Mouse (Mus musculus) forebrain, embryonic 16.5 days (tissue): ENCODE results near the gene Borcs7. TPM values are rescaled to one million over a fixed set of nuclear protein-coding genes. Genes with fewer than 3 reads are reported as not detected.

Experiments
- ATAC-seq: fragments of 200-750 bp; cut with Nextera tagmentation; 2 replicates; pipeline ENCODE4 v1.8.0; 2017; ENCODE audit warnings: mild to moderate bottlenecking, moderate library complexity
- H3K27ac ChIP-seq: fragments of 300-500 bp; sonication (generic); 2 replicates; pipeline ENCODE4 v1.5.1; 2014; ENCODE audit warnings: low read length, control low read depth
- H3K27me3 ChIP-seq: fragments of 300-500 bp; sonication (generic); replicated peaks from 2 replicates; pipeline ENCODE4 v1.6.1; 2014; ENCODE audit warnings: low read length; ENCODE audit not compliant: control insufficient read depth, insufficient read depth
- H3K36me3 ChIP-seq: fragments of 300-500 bp; sonication (generic); 2 replicates; pipeline ENCODE4 v1.6.1; 2014; ENCODE audit not compliant: control insufficient read depth, insufficient read depth
- H3K4me1 ChIP-seq: fragments of 300-500 bp; sonication (generic); replicated peaks from 2 replicates; pipeline ENCODE4 v1.6.1; 2014; ENCODE audit warnings: low read length; ENCODE audit not compliant: control insufficient read depth, insufficient read depth
- H3K4me2 ChIP-seq: fragments of 300-500 bp; sonication (generic); 2 replicates; pipeline ENCODE4 v1.6.1; 2014; ENCODE audit warnings: mild to moderate bottlenecking, low read length, control low read depth
- H3K4me3 ChIP-seq: fragments of 300-500 bp; sonication (generic); replicated peaks from 2 replicates; pipeline ENCODE4 v1.5.1; 2014; ENCODE audit warnings: mild to moderate bottlenecking, low read length, control low read depth
- H3K9ac ChIP-seq: fragments of 300-500 bp; sonication (generic); replicated peaks from 2 replicates; pipeline ENCODE4 v1.6.1; 2014; ENCODE audit warnings: low read depth, low read length, control low read depth
- H3K9me3 ChIP-seq: fragments of 300-500 bp; sonication (generic); 2 replicates; pipeline ENCODE4 v1.6.1; 2016; ENCODE audit warnings: low read length; ENCODE audit not compliant: control insufficient read depth
- WGBS: fragments of 180-500 bp; shearing (Covaris S2); extraction: QIAGEN DNeasy Blood & Tissue Kit; methylation state at CpG from one replicate; pipeline ENCODE4 v1.1.7; 2014; 5-methylcytosine and 5-hydroxymethylcytosine counted together
- polyA plus RNA-seq: library from polyadenylated mRNA; unstranded; fragments of >200 nt; fragmentation: Nextera tagmentation; extraction: Ambion mirVana; gene quantifications from 2 replicates; pipeline ENCODE4 v1.2.1, GENCODE M21; 2015

Gene Borcs7
- polyA plus RNA-seq, 1 experiment from 2014 or later, result 14.0 TPM

DNA sequence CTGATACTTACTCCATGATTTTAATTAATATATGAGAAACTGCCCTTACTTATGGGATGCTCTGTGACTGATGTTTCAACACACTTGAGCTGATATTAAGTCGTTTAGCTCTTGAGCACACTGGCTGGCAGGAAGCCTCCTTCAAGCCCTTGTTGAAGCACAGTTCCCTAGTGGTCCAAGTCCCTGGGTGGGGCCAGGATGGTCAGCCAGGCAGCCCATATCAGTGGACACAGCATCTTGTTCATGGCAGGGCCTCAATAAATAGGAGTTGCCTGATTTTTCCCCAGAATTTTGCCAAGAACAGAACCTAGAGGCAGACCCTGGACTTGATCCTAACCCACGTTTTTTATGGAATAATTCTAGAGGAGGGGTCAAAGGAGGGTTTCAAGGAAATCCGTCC lies 42.5 kb upstream of the Borcs7 start:
- Histone ChIP-seq H3K9me3 (no peaks in the 10 kb centered on the region), H3K4me1 (peaks cover 31% of the 10 kb centered on the region), H3K9ac (no peak overlapping the region), H3K4me2 (no peak overlapping the region), H3K36me3 (no peaks in the 10 kb centered on the region), H3K4me3 (no peak overlapping the region), H3K27me3 (no peaks in the 10 kb centered on the region), H3K27ac (no peak overlapping the region)
- WGBS, result 78% methylated on average over 3 of the region's 3 CpGs
- no peak for ATAC-seq

DNA sequence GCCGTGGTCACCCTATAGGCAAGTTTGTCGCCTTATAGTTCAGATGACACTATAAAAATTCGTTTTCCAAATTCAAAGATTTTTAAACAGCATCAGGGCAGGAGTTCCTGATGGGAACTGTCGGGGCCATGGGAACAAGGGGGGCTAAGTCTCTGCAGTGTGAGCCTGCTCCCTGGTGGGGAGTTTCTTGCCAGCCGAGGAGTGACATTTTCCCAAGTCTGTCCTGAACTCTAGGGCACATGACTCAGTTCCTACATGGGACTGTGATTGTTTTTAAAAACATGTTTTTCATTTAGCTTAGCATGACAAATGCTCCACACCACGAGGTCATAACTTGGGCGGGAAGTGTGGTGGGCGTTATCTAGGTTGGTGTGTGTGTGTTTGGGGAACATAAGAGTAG lies 41.9 kb upstream of the Borcs7 start:
- H3K9me3 ChIP-seq, result no peaks in the 10 kb centered on the region
- no peak overlapping the region for H3K4me2 ChIP-seq
- H3K27ac ChIP-seq, result no peak overlapping the region
- no peak overlapping the region for H3K4me3 ChIP-seq
- no peak for ATAC-seq
- 83% methylated on average over 8 of the region's 8 CpGs for WGBS
- no peaks in the 10 kb centered on the region for H3K36me3 ChIP-seq
- no peak overlapping the region for H3K9ac ChIP-seq
- no peaks in the 10 kb centered on the region for H3K27me3 ChIP-seq
- peaks cover 30% of the 10 kb centered on the region for H3K4me1 ChIP-seq

DNA sequence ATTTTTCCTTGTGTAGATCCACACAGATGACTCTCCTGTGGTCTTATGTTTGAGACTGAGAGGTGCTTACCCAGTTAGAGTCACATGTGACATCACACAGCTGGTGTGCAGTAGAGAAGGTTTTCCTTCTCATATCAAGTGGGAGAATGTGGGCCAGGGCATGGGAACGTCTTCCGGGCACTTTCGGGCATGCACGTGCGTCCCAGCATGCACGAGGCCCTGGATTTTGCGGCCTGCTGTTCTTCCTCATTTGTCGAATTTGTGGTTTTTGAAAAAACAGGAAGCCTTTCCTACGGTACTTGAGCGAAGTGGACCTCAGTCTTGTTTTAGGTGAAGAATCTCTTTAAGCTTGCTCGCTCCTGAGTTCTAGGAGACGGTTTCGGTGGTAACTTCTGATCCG lies 41.1 kb upstream of the Borcs7 start:
- Histone ChIP-seq H3K4me3 (no peak overlapping the region), H3K36me3 (no peaks in the 10 kb centered on the region; the same call in 1 of the 2 replicates), H3K9me3 (no peaks in the 10 kb centered on the region), H3K27ac (no peak overlapping the region), H3K9ac (no peak overlapping the region), H3K4me2 (no peak overlapping the region), H3K27me3 (no peaks in the 10 kb centered on the region), H3K4me1 (peaks cover 23% of the 10 kb centered on the region)
- no peak for ATAC-seq
- WGBS, result 95% methylated on average over 14 of the region's 14 CpGs

DNA sequence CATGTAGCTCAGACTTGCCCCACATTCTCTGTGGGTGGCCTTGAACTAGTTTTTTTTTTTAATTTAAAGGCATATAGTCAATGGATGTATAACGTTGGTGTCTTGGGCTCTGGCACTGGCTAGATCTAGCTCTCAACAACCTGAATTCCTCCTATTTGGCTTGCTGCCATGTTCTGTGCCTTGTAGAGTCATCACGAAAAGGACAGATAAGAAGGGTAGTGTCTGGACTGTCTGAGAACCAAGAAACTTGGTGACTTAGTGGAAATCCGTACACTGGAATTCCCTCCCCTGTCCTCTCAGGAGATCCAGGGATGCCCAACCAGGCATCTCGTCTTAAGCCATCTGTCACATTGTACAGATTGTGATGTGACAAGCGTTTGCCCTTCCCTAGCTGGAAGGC lies 36.5 kb upstream of the Borcs7 start:
- no peak overlapping the region for H3K9ac ChIP-seq
- no peaks in the 10 kb centered on the region for H3K9me3 ChIP-seq
- no peaks in the 10 kb centered on the region for H3K4me1 ChIP-seq
- H3K27ac ChIP-seq, result no peak overlapping the region
- WGBS, result 85% methylated on average over 5 of the region's 5 CpGs
- H3K36me3 ChIP-seq, result peaks cover 10% of the 10 kb centered on the region
- H3K27me3 ChIP-seq, result no peaks in the 10 kb centered on the region
- H3K4me3 ChIP-seq, result no peak overlapping the region
- ATAC-seq, result no peak
- no peak overlapping the region for H3K4me2 ChIP-seq

DNA sequence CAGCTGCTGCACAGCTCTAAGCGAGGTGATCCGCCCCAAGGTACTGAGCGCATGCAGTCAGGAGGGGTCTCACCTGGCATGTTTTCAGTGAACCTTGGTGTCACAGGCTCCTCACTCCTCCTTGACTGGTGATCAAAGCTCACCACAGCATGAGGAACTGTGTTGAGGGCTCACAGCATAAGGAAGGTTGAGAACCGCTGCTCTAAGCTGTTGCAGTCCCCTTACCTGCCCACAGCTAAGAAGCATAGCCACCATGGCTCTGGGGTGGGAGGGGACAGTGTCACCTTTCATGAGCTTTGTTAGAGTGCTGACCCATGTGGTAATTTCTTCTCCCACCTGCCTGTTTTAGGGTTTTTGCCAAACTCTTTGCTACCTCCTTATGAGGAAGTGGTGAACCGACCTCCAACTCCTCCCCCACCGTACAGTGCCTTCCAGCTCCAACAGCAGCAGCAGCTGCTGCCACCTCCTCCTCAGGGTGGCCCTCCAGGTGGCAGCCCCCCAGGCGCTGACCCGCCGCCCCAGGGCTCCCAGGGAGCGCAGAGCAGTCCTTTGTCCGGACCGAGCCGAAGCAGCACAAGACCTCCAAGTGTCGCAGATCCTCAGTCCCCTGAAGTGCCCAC lies 36.0 kb upstream of the Borcs7 start:
- Histone ChIP-seq H3K27ac (no peak overlapping the region), H3K27me3 (no peaks in the 10 kb centered on the region), H3K4me1 (no peaks in the 10 kb centered on the region), H3K4me2 (no peak overlapping the region), H3K9ac (no peak overlapping the region), H3K9me3 (no peaks in the 10 kb centered on the region), H3K4me3 (no peak overlapping the region), H3K36me3 (peaks cover 10% of the 10 kb centered on the region)
- no peak for ATAC-seq
- 96% methylated on average over 14 of the region's 14 CpGs for WGBS

DNA sequence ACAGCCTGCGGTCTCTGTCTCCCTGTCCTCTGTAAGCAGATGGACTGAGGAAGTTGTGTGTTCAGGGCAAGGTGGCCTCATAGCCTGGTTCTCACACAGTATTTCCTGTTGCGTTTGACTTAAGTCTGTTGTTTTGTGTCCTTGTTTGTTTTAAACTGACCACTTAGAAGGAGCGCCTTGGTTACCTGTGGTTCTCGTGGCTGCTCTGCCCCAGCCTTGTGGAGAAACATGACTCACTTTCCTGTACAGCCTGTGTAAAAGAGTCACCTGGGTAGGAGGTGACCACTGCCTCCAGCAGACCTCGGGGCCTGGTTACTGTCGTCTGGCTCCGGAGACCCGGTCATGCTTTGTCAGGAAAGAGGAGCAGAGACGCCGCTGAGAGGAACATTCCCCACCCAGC lies 34.1 kb upstream of the Borcs7 start:
- WGBS, result 94% methylated on average over 10 of the region's 10 CpGs
- H3K4me2 ChIP-seq, result no peak overlapping the region
- H3K4me1 ChIP-seq, result no peaks in the 10 kb centered on the region
- H3K9ac ChIP-seq, result no peak overlapping the region
- H3K27ac ChIP-seq, result no peak overlapping the region
- H3K27me3 ChIP-seq, result no peaks in the 10 kb centered on the region
- no peak overlapping the region for H3K4me3 ChIP-seq
- ATAC-seq, result no peak
- no peaks in the 10 kb centered on the region for H3K9me3 ChIP-seq
- peaks cover 10% of the 10 kb centered on the region for H3K36me3 ChIP-seq

DNA sequence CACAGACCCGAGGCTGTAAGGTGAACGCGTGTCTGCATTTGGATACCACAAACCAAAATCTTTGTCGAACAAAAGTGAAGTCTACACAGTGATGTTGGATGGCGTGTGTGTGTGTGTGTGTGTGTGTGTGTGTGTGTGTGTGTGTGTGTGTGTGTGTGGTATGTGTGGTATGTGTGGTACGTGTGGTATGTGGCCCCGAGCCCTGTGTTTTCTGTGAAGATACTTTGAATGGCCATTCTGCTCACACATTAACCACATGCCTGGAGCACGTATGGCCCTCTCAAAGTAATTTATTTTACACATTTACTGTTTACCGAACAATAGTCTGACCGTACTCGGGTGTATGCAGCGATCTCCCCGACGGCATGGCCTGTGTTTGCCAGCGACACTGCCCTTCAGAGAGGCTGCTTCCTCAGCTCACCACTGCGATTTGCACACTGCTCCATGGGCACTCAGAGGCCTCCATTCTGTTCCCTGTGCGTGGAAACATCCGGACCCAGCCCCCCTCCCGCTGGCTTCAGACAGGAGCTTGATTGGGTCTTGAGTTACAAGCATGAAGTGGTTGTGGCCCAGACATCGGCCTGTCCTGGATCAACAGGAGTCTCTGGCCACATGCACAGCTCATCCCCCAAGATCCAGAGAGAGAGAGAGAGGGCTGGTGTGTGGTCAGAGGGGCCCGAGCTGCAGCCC lies 33.4 kb upstream of the Borcs7 start:
- Histone ChIP-seq H3K4me1 (no peaks in the 10 kb centered on the region), H3K4me3 (no peak overlapping the region), H3K4me2 (no peak overlapping the region), H3K9me3 (no peaks in the 10 kb centered on the region), H3K27me3 (no peaks in the 10 kb centered on the region), H3K36me3 (peaks cover 10% of the 10 kb centered on the region), H3K9ac (no peak overlapping the region), H3K27ac (no peak overlapping the region)
- 94% methylated on average over 21 of the region's 21 CpGs for WGBS
- no peak for ATAC-seq

DNA sequence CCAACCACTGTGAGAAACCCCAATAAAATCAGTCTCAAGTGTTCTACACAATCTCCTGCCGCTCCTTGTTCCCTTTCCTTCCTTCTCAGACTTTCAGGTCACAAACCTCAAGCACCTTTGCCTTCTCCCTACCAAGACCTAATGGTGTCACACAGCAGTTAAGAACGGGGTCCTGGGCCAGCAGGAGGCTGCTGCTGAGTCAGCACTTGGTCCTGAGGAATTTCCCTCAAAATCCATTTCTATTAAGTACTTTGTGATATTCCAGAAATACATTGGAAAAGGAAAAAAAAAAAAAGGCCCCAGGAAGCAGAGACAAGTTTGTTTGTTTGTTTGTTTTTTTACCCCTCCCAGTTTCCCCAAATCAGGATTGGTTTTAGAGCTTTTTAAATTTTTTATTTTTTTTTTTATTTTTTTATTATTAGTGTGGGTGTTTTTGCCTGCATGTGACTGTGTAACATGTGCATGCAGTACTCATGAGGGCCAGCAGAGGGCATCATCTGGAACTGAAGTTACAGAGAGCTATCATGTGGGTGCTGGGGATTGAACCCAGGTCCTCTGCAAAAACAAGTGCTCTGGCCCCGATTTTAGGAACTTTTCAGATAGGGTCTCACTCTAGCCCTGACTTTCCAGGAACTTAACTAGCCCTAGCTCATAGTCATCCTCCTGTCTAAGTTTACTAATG lies 32.2 kb upstream of the Borcs7 start:
- no peak for ATAC-seq
- Histone ChIP-seq H3K9ac (no peak overlapping the region), H3K4me3 (no peak overlapping the region), H3K4me2 (no peak overlapping the region), H3K4me1 (no peaks in the 10 kb centered on the region), H3K36me3 (peaks cover 10% of the 10 kb centered on the region), H3K9me3 (no peaks in the 10 kb centered on the region), H3K27me3 (no peaks in the 10 kb centered on the region), H3K27ac (no peak overlapping the region)
- whole genome bisulfite sequencing, result 99% methylated on average over 3 of the region's 3 CpGs

DNA sequence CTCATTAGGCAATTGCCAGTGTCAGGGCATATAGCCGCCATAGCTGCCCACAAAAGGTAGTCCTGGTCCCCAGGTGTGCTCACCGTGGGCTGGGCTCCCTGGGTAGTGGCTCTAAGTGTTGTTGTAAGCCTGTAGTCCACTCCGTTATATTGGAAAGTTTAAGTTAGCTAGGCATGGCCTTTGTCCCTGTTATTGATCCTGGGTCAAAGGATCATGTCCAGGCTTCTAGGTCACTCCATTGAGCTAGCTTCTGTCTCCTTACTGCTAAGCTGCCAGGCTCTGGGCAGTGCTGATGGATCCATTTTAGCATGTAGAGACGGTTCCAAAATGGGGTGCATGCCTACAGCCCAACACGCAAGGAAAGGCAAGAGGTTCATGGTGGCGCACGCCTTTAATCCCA lies 31.4 kb upstream of the Borcs7 start:
- no peaks in the 10 kb centered on the region for H3K4me1 ChIP-seq
- H3K4me3 ChIP-seq, result no peak overlapping the region
- WGBS, result 97% methylated on average over 7 of the region's 7 CpGs
- H3K36me3 ChIP-seq, result peaks cover 10% of the 10 kb centered on the region
- H3K27ac ChIP-seq, result no peak overlapping the region
- H3K4me2 ChIP-seq, result no peak overlapping the region
- no peaks in the 10 kb centered on the region for H3K27me3 ChIP-seq
- no peaks in the 10 kb centered on the region for H3K9me3 ChIP-seq
- no peak overlapping the region for H3K9ac ChIP-seq
- ATAC-seq, result no peak
